Comparison of ENCODE assay signal across 14 mouse cellular contexts in genomic region chr9:73638119-73638518, GRCm38 (mm10).
A peak's percentile ranks its signal among the peaks of the same experiment; 100 is the strongest.
DNase-seq lines count a peak whose midpoint lies in the region; ATAC-seq and TF ChIP-seq lines count a peak whose summit lies in the region.
"Had no signal": no experiment of that assay in that cellular context is flagged by ENCODE, and none has a peak within 500 bp of the region (broad histone marks: within the 10 kb centered on the region; RNA-seq: fewer than 3 reads in every experiment).

No protein-coding gene starts in this region.

- H3K27me3 ChIP-seq in forebrain, postnatal 0 days (ENCODE audit: insufficient read depth, low read length): no peaks in the 10 kb centered on the region
- H3K27me3 ChIP-seq in forebrain, embryonic 12.5 days: no peaks in the 10 kb centered on the region
- H3K27me3 ChIP-seq: hindbrain, embryonic 15.5 days; limb, embryonic 15.5 days had no signal

- no peak overlapping the region for H3K4me2 ChIP-seq in forebrain, postnatal 0 days (ENCODE audit: low read depth)
- H3K4me2 ChIP-seq in forebrain, embryonic 12.5 days: no peak overlapping the region
- H3K4me2 ChIP-seq: hindbrain, embryonic 15.5 days; limb, embryonic 15.5 days had no signal

- peak; percentile 35; the same call in 1 of the 2 replicates for TF ChIP-seq CTCF in forebrain, postnatal 0 days (IDR thresholded peaks at IDR 0.05; ENCODE audit: low read depth)
- peak; percentile 18 for TF ChIP-seq CTCF in left cerebral cortex, adult 2 months (IDR thresholded peaks at IDR 0.05)

- 93% methylated on average over 1 of the region's 1 CpGs for WGBS in forebrain, postnatal 0 days
- 94% methylated on average over 1 of the region's 1 CpGs for WGBS in forebrain, embryonic 12.5 days

- no peak overlapping the region for H3K27ac ChIP-seq in forebrain, postnatal 0 days (ENCODE audit: low read depth, low read length)
- no peak overlapping the region for H3K27ac ChIP-seq in forebrain, embryonic 12.5 days
- H3K27ac ChIP-seq in left cerebral cortex, adult 2 months: no peak overlapping the region
- H3K27ac ChIP-seq: gastrocnemius, adult 2 months; heart, adult 2 months; hindbrain, embryonic 15.5 days; limb, embryonic 15.5 days had no signal

- no peak for ATAC-seq in forebrain, postnatal 0 days
- ATAC-seq in forebrain, embryonic 12.5 days (ENCODE audit: low FRiP score): no peak
- ATAC-seq: forebrain, embryonic 14.5 days had no signal

- no peaks in the 10 kb centered on the region for H3K9me3 ChIP-seq in forebrain, postnatal 0 days (ENCODE audit: low read length)
- H3K9me3 ChIP-seq in forebrain, embryonic 12.5 days: no peaks in the 10 kb centered on the region
- H3K9me3 ChIP-seq: hindbrain, embryonic 15.5 days; limb, embryonic 15.5 days had no signal

- no peaks in the 10 kb centered on the region for H3K36me3 ChIP-seq in forebrain, postnatal 0 days (ENCODE audit: insufficient read depth)
- H3K36me3 ChIP-seq in forebrain, embryonic 12.5 days (replicated peaks): no peaks in the 10 kb centered on the region
- H3K36me3 ChIP-seq: hindbrain, embryonic 15.5 days; limb, embryonic 15.5 days had no signal

- DNase-seq in forebrain, postnatal 0 days: no peak
- DNase-seq in left cerebral cortex, adult 2 months (ENCODE audit: extremely low spot score in 1 of 2, low spot score in 2 of 2): no peak
- DNase-seq in left cerebral cortex, postnatal 14 days (ENCODE audit: low spot score in 2 of 2): no peak
- DNase-seq in 416B (ENCODE audit: low read depth): peak; percentile 11
- DNase-seq in R1 (ENCODE audit: low read depth, low spot score): peak; percentile 52
- no peak for DNase-seq in spleen, adult 18-20 months
- DNase-seq: adrenal gland, adult 8-10 months; gastrocnemius, adult 2 months; heart, adult 2 months; thymus, postnatal 14 days had no signal

- H3K4me3 ChIP-seq in forebrain, postnatal 0 days (ENCODE audit: low read depth, low read length): no peak overlapping the region
- H3K4me3 ChIP-seq in forebrain, embryonic 12.5 days (replicated peaks): no peak overlapping the region
- no peak overlapping the region for H3K4me3 ChIP-seq in left cerebral cortex, adult 2 months
- H3K4me3 ChIP-seq: gastrocnemius, adult 2 months; heart, adult 2 months; hindbrain, embryonic 15.5 days; limb, embryonic 15.5 days had no signal

- H3K4me1 ChIP-seq in forebrain, postnatal 0 days (ENCODE audit: insufficient read depth): no peaks in the 10 kb centered on the region
- H3K4me1 ChIP-seq in forebrain, embryonic 12.5 days: no peaks in the 10 kb centered on the region
- H3K4me1 ChIP-seq: hindbrain, embryonic 15.5 days; limb, embryonic 15.5 days had no signal

- H3K9ac ChIP-seq in forebrain, postnatal 0 days: no peak overlapping the region
- no peak overlapping the region for H3K9ac ChIP-seq in forebrain, embryonic 12.5 days
- H3K9ac ChIP-seq: hindbrain, embryonic 15.5 days; limb, embryonic 15.5 days had no signal

- intact Hi-C loops in left cerebral cortex, adult 2 months (cut with DNase I): no loop called here
- intact Hi-C loops in left cerebral cortex, postnatal 14 days (cut with DNase I): no loop called here

Comparison
In these comparisons a context has a peak if more than half of its experiments do, and no peak if none do; other contexts are left out.
1. DNase-seq: peak in 416B (single experiment) and R1 (single experiment); none in forebrain, postnatal 0 days (single experiment), left cerebral cortex, adult 2 months (0 of 2), left cerebral cortex, postnatal 14 days (0 of 2) and spleen, adult 18-20 months (0 of 2).